Mouse (Mus musculus): ENCODE results near the gene Plod2.

The Plod2 gene

DNA sequence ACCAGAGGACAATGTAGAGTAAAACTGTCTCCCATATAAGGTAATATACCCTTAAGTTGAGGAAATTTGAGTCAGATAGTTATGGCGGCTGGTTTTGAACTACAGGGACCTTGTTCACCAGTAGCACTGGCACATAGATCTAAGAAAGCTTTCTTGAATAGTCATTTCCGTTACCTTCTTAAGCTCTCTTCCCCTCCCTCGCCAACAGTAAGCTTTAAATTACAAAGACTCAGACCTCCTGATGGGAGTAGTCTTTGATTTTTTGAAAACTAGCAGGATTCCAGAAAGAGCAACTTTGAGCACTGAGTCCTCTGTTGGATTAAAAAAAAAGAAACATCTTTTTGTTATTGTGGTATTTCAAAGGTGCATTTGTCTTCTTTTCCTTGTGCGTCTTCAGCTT, 61.5 kb downstream of the Plod2 start:
- no peak for DNase-seq

DNA sequence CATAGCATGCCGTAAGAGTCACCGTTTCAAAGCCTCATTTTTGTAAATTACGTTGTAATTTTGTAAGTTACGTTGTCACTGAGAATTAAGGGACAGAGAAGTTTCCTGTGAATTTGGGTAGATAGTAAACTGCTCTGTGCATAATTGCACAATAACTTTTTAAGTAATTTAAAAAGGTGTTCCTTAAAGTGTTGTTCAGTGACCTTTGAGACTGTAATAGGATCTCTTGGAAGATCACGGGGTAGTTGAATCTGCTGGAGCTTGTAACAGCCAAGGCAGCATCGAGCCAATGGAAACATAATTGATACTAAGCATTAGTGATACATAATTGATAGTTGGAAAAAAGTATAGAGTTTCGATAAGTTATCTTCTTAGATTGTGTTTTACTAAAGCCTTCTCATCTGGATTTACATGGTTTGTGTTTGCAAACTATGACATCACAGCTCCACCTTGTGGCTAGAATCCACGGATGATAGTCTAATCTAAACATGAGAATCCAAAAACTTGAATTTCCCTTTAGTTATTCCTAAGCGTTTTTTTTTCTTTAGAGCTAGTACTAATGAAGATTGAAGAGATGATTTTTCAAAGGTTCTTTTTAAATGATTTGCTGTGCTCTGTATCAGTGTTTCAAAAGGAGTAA, 68.7 kb downstream of the Plod2 start:
- DNase-seq = peak in 1 of 2 experiments; percentile 52

DNA sequence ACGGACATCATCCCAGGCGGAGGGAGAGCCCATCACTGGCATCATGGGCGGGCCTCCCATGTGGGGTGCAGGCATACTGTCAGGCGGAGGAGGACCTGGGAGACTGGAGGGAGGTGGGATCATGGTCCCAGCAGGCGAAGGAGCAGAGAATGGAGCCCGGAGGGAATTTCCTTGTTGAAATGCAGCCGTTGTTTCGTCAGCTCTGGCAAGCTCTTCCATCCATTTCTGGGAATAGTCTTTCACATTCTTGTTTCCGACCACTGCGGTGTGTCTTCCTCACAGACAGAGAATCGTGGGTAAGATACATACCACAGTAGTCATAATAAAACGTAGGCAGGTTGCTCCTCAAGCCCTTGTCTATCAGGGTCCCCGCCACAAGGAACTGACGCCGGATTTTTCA, 70.6 kb downstream of the Plod2 start:
- DNase-seq = no peak

DNA sequence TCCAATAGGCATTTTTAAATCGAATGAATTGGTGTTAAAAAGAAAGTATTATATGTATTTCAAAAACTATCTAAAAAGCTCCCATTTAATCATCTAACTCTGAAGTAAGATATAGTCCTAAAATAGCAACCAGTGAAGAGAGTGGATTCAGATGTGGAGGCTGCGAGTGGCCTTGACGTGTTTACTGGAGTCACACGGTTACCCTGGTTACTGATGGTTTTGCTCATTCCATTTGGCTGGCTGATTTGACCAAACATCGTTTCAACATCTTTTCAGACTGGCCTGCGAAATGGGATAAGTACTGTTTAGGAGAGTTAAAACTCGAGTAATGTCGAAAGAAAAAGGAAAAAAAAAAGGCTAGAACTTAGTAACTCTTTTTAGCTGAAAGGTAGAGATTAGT, 71.2 kb downstream of the Plod2 start:
- DNase-seq = no peak

DNA sequence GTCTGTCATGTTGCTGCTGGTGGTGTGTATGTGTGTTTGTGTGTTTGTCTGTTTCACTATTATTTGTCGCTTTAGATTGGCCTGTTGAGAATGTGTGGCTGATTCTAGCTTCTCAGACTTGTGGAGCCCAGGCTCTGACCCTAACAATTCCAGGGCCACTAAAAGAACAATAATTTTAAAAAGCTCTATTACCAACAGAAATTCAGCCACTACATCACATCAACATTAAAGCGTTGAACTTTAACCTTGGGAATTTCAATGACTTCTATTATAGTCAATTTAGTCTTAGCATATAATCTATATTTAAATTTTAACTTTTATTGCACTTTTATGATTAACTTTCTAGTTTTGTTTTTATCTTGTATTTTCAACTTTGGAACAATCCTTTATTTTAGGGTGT, 74.4 kb downstream of the Plod2 start:
- no peak for DNase-seq

DNA sequence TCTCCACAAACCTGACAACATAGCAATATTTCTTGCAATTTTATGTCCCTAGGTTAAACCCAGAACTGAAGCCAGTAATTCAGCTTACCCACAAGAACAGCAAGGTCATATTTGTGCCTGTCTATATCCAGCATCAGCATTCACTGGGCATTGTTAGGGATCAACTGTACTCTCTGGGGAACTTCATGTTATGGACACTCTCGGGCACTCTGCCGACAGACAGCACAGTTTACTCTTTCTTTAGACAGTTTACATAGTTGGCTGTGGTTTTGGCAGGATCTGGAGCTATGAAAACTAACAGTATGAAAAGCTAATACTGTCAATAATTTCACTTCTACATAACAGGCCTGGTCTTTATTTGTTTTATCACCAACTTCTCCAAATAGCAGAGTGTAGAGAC, 75.4 kb downstream of the Plod2 start:
- DNase-seq = peak in 1 of 2 experiments; percentile 50

DNA sequence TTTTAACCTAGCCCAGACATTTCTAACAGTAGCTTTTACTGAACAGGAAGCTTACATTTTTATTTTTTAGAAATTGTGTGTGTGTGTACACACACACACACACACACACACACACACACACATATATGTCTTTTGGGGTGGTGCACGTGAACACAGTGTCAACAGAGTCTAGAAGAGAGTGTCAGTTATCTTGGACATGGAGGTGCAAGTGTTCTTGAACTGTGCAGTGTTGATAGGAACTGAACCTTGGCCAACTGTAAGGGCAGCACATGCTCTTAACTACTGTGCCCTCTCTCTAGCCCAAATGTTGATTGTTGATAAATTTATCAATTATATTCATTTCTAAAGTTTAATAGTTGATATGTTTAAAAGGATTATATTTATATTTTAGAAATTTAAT, 78.1 kb downstream of the Plod2 start:
- no peak for DNase-seq

DNA sequence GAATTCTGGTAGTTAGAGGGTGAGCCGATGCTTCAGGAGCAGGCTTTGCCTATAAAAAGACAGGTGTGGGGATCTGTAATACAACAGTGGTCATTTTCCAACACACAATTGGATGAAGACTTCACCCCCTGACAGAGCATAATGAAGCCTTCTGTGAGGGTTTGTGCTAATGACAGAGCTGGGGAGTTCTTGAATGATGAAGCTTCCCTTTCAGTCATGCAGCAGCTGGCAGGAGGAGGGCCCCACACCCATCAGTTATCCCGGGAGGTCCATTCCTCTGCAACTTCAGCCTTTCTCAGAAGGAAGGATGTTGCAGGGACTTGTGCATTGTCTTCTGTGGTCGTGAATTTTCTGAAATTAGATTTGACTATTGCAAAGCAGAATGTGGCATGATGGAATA, 79.2 kb downstream of the Plod2 start:
- no peak for DNase-seq

DNA sequence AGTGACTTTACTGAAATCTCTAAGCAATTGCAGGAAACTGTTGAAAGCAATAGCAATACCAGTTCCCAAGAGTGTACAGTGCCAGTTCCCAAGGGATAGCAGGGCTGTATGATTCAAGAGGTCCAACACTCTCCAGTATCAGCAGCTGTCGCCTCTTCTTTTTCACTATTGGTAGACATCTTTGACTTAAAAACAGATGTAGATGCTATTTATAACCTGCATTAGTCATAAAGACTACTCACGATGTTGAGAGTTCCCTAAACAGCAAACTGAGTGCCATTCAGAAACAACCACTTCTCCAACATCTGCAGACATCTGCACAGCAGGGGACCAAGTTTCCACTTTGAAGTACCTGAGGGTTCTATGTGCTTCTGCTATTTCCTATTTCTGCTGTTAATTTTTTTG, 79.9 kb downstream of the Plod2 start:
- no peak for DNase-seq

DNA sequence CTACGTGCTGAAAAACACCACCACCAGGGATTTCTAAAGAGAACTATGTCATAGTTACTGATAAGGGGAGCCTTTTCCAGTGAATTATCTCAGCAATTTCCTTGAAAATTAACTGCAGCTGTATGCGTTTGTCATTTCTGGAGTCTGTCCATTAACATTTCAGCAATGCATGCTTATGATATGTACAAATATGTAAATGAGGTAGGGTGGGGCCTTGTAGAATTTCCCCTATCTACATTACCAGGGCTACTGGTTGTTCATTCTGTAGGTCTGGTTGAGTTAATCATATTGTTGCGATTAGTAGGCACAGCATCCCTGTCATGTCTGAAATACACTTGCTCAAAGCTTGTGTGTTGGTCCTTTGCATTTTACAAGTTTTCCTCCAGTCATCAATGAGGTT, 92.8 kb downstream of the Plod2 start:
- no peak for DNase-seq

DNA sequence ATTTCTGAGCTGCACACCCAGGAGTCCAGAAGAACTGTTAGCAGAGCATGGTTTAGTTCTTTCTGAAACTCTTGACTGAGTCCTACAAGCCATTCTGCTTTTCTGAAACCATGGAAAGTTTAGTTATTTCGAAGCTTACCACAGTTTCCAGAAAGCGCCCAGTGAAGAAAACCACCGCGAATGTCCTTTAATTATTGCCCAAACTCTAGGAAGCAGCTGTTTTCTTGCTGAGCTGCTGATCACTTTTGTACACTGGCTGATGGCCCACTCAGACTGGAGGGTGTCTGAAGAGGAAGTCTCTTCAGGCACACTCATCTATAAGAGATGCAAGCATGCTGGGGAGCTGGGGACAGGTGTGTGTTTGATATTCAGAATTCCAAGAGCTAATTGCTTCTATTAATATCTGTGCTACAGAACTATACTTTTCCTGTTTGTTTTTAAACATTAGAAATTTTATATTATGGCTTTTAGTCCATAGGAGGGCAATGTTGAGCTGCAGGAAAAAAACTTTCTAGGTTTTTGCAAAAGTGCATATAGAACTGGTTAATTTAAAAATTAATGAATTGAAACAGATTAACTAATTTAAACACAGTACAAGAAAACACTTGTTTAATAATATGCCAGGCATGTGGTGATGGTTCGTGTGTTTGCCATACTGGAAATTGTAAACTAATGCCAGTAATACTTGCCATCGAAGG, 97.3 kb downstream of the Plod2 start:
- DNase-seq = peak in 1 of 2 experiments; percentile 31

DNA sequence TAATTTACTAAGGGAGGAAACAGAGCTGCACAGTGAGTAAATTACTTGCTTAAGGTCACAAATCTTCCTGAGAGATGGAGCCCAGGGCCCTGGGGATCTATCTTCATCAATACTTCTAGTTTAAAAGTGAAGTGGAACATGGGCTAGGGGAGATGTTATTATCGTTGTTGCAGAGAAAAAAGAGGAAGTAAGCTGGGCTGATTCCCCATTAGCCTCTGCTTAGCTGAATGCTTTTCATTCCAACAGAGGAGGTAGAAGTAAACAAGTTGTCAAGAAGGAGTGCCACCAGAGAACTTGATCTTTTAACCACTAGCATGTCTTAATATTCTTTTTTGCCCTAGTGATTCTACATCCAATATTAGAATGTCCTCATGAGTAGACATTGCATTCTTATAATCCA, 99.7 kb downstream of the Plod2 start:
- DNase-seq = no peak
